Mouse (Mus musculus): ENCODE data around the gene Ubb. TPM values are rescaled to one million over a fixed set of nuclear protein-coding genes. Genes with fewer than 3 reads are reported as not detected.

Ubb gene
- polyA plus RNA-seq (2012; rRNA removed): 4,215 and 4,353 TPM in 2 replicates

DNA sequence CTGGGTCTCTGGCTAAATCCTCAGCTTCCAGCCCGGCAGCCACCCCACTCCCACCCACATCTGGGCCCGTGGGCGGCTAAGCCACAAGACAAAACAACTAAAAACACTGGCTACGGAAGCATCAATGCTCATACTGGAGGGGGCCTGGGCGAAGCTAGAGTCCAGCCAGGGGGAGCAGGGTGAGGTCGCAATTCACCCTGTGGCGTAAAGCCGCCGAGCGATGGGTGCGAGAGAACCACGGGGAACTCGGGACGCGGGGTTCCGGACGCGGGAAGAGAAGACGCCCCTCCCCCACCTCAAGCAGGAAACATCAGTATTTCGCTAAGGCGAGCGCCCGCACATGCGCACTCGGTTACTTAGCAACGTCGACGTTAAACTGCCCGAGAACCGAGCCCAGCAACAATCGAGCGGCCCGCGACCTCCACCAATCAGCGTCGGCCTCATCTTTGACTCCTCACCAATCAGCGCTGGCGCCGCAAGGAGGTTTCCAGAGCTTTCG, at the start of gene Ubb:
Gene Ubb, plus strand, starts transcription at position 445 of the 499 bp plus-strand sequence.

DNA sequence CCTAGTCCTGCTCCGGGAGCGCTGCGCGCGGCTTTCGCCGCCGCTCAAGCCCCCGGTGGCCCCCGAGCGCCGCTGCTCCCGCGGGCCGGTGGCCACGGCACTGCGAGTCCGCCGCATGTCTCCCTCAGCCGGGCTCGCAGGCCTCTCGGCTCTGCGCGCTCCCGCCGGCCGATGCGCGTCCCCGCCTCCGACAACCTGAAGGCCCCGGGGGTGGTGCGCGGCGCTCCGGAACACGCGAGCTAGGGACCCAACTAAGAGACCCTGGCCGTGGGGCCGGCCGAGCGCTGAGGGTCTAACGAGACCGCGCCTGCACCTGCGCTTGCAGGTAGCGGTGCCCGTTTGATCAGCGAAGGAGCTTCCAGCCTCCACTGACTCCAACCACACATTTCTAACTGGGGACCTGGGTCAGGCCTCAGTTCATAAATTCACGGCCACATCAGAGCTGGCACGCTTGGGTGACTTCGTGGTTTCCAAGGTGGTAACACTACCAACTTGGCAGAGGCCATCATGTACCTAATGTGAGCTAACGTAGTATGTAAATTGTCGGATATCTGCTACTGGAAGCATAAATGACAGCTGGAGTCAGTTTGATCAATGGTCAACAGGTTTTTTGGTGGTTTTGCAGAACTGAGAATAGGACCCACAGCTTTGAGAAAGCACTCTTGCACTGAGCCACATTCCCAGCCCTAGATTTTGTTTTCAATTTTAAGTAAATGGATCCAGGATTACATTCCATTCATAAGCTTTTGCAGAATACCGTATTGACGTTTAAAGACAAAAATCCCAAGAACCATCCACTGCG, 11.7 kb upstream of the Ubb start, which contains the start of gene Cenpv:
Gene Cenpv, minus strand, starts transcription at position 173 of the 802 bp plus-strand sequence.

GRCm38 (mm10) chr11:62573959-62574702, 23.2 kb downstream of the Ubb start, which contains the start of gene Trpv2:
Gene Trpv2, plus strand, starts transcription at chr11:62574486.

Other genes with a start within 250 kb of the Ubb start
- 7.4 and 8.2 TPM in 2 replicates for gene Pigl, start 92.7 kb upstream of the Ubb start, polyA plus RNA-seq (2012; rRNA removed)
- gene Ncor1, start 92.6 kb upstream of the Ubb start, polyA plus RNA-seq (2012; rRNA removed): 120 and 121 TPM in 2 replicates
- 153 and 172 TPM in 2 replicates for gene Cenpv, start 11.9 kb upstream of the Ubb start, polyA plus RNA-seq (2012; rRNA removed)
- 36.5 and 36.7 TPM in 2 replicates for gene Trpv2, start 23.3 kb downstream of the Ubb start, polyA plus RNA-seq (2012; rRNA removed)
- 16.7 and 17.9 TPM in 2 replicates for gene Lrrc75a, start 97.4 kb downstream of the Ubb start, polyA plus RNA-seq (2012; rRNA removed)
- gene Mmgt2, start 97.5 kb downstream of the Ubb start, polyA plus RNA-seq (2012; rRNA removed): 36.1 and 37.4 TPM in 2 replicates
- gene Zfp287, start 180.7 kb downstream of the Ubb start, polyA plus RNA-seq (2012; rRNA removed): 15.0 and 15.7 TPM in 2 replicates
- gene Gm10428, start 201.9 kb downstream of the Ubb start, polyA plus RNA-seq (2012; rRNA removed): not detected in 2 replicates
- gene Zfp286, start 238.3 kb downstream of the Ubb start, polyA plus RNA-seq (2012; rRNA removed): 21.5 and 22.8 TPM in 2 replicates

Data from central nervous system, embryonic 18 days (tissue).